Mouse (Mus musculus) frontal cortex, postnatal 14 days (tissue): ENCODE results near the gene Tns3.
A peak's percentile ranks its signal among the peaks of the same experiment; 100 is the strongest.

Experiments used
- DNase-seq, 2 experiments: peaks; one replicate each; pipeline ENCODE4 v3.0.0; 2022; ENCODE audit warnings: low spot score in 2 of 2

Gene Tns3

GRCm38 (mm10) chr11:8439035-8439434, 225.3 kb downstream of the Tns3 start:
- DNase-seq, result no peak

GRCm38 (mm10) chr11:8438269-8438668, 226.1 kb downstream of the Tns3 start:
- no peak for DNase-seq

- no peak for DNase-seq
Observed at GRCm38 (mm10) chr11:8435101-8435500, 229.2 kb downstream of the Tns3 start.

- no peak for DNase-seq
Observed at GRCm38 (mm10) chr11:8434366-8434765, 230.0 kb downstream of the Tns3 start.

GRCm38 (mm10) chr11:8433443-8433842, 230.9 kb downstream of the Tns3 start:
- DNase-seq, result no peak

- no peak for DNase-seq
Observed at GRCm38 (mm10) chr11:8432941-8433340, 231.4 kb downstream of the Tns3 start.

- DNase-seq, result no peak
Observed at GRCm38 (mm10) chr11:8427660-8428059, 236.7 kb downstream of the Tns3 start.

- DNase-seq, result no peak
Observed at GRCm38 (mm10) chr11:8425226-8425570, 239.1 kb downstream of the Tns3 start.

GRCm38 (mm10) chr11:8424342-8425225, 239.8 kb downstream of the Tns3 start:
- peak; percentile 65 to 71 for DNase-seq

- DNase-seq, result peak; percentile 48 to 56
Observed at GRCm38 (mm10) chr11:8405225-8405899, 259.0 kb downstream of the Tns3 start.

- DNase-seq, result no peak
Observed at GRCm38 (mm10) chr11:8401328-8401727, 263.0 kb downstream of the Tns3 start.

- no peak for DNase-seq
Observed at GRCm38 (mm10) chr11:8396329-8396728, 268.0 kb downstream of the Tns3 start.

- DNase-seq, result no peak
Observed at GRCm38 (mm10) chr11:8391564-8391963, 272.8 kb downstream of the Tns3 start.

- no peak for DNase-seq
Observed at GRCm38 (mm10) chr11:8385891-8386405, 278.4 kb downstream of the Tns3 start.
